Mouse (Mus musculus) liver, embryonic 12.5 days (tissue): ENCODE data around the gene Shank3. TPM values are rescaled to one million over a fixed set of nuclear protein-coding genes. Genes with fewer than 3 reads are reported as not detected.

ENCODE experiments used
- ATAC-seq: fragments of 200-750 bp; cut with Nextera tagmentation; 2 replicates; pipeline ENCODE4 v1.8.0; 2017; ENCODE audit warnings: moderate number of reproducible peaks, mild to moderate bottlenecking, moderate library complexity
- H3K27ac ChIP-seq: fragments of 300-500 bp; sonication (generic); 2 replicates; pipeline ENCODE4 v1.5.1; 2016; ENCODE audit warnings: mild to moderate bottlenecking
- H3K27me3 ChIP-seq: fragments of 300-500 bp; sonication (generic); replicated peaks from 2 replicates; pipeline ENCODE4 v1.6.1; 2016; ENCODE audit warnings: mild to moderate bottlenecking, moderate library complexity
- H3K36me3 ChIP-seq: fragments of 300-500 bp; sonication (generic); 2 replicates; pipeline ENCODE4 v1.6.1; 2016; ENCODE audit warnings: mild to moderate bottlenecking, moderate library complexity
- H3K4me1 ChIP-seq: fragments of 300-500 bp; sonication (generic); 2 replicates; pipeline ENCODE4 v1.6.1; 2016
- H3K4me2 ChIP-seq: fragments of 300-500 bp; sonication (generic); 2 replicates; pipeline ENCODE4 v1.6.1; 2016; ENCODE audit warnings: mild to moderate bottlenecking, moderate library complexity
- H3K4me3 ChIP-seq: fragments of 300-500 bp; sonication (generic); 2 replicates; pipeline ENCODE4 v1.5.1; 2016; ENCODE audit warnings: mild to moderate bottlenecking, moderate library complexity
- H3K9ac ChIP-seq: fragments of 300-500 bp; sonication (generic); 2 replicates; pipeline ENCODE4 v1.6.1; 2016; ENCODE audit warnings: mild to moderate bottlenecking, moderate library complexity
- H3K9me3 ChIP-seq: fragments of 300-500 bp; sonication (generic); replicated peaks from 2 replicates; pipeline ENCODE4 v1.6.1; 2016; ENCODE audit warnings: mild to moderate bottlenecking, moderate library complexity
- WGBS: fragments of 180-500 bp; shearing (Covaris S2); methylation state at CpG from one replicate; pipeline ENCODE4 v1.1.7; 2016; ENCODE audit not compliant: insufficient replicate concordance; 5-methylcytosine and 5-hydroxymethylcytosine counted together
- polyA plus RNA-seq: library from polyadenylated mRNA; unstranded; fragments of >200 nt; fragmentation: Nextera tagmentation; extraction: Ambion mirVana; gene quantifications from 2 replicates; pipeline ENCODE4 v1.2.1, GENCODE M21; 2016

Gene Shank3
- polyA plus RNA-seq, 1 experiment from 2014 or later: 0.81 TPM

DNA sequence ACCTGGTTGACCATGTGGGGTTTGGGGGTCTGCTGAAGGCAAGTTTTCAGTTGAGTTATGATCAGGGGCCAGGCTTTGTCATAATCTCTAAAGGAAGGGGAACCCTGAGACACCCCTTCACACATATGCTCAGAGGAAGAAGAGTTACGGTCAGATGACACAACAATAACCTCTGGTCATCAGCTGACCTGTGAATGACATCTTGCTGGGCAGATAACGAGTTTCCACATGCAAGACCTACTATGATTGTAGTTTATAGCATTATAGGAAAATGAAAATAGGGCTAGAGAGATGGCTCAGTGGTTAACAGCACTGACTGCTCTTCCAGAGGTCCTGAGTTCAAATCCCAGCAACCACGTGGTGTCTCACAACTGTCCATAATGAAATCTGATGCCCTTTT is 20.8 kb upstream of the Shank3 start:
- Histone ChIP-seq H3K4me2 (no peak overlapping the region), H3K27me3 (no peaks in the 10 kb centered on the region), H3K36me3 (0 out of 2 replicates have a peak, but pooled peaks cover under 1% of the 10 kb centered on the region)

DNA sequence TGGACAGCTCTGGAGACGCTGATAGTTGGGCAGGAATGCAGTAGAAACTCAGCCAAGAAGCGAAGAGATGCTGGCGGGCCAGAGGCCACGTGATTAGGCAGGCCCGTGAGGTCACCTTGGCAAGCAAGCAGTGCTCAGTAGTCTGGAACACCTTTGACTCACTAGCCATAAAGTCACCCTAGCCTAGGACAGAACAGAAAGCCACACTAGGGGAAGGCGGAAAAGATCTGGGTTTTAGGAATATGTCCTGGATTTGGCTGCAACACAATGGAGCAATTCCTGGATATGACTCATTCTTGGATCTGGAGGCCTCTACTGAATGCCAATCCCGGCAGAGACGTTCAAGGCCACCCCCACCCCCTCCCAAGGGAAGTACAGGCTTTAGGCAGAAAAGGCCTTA is 18.8 kb upstream of the Shank3 start:
- no peak for ATAC-seq
- no peaks in the 10 kb centered on the region for H3K36me3 ChIP-seq
- no peak overlapping the region for H3K4me2 ChIP-seq
- 66% methylated on average over 8 of the region's 8 CpGs for WGBS
- no peak overlapping the region for H3K27ac ChIP-seq
- H3K4me1 ChIP-seq: peaks cover 22% of the 10 kb centered on the region
- H3K27me3 ChIP-seq: no peaks in the 10 kb centered on the region
- no peak overlapping the region for H3K9ac ChIP-seq
- no peaks in the 10 kb centered on the region for H3K9me3 ChIP-seq
- no peak overlapping the region for H3K4me3 ChIP-seq

More for the DNA sequence above, 20.8 kb upstream of the Shank3 start:
- H3K4me3 ChIP-seq: no peak overlapping the region
- no peak overlapping the region for H3K27ac ChIP-seq
- peaks cover 31% of the 10 kb centered on the region for H3K4me1 ChIP-seq
- H3K9ac ChIP-seq: no peak overlapping the region
- no peaks in the 10 kb centered on the region for H3K9me3 ChIP-seq
- 71% methylated on average over 3 of the region's 3 CpGs for WGBS
- ATAC-seq: no peak

GRCm38 (mm10) chr15:89488182-89488581 is 11.2 kb upstream of the Shank3 start:
- Histone ChIP-seq H3K36me3 (no peaks in the 10 kb centered on the region), H3K9me3 (no peaks in the 10 kb centered on the region), H3K9ac (no peak overlapping the region), H3K4me3 (no peak overlapping the region), H3K27ac (no peak overlapping the region), H3K4me2 (no peak overlapping the region), H3K27me3 (peaks cover 4% of the 10 kb centered on the region; the same call in 1 of the 2 replicates), H3K4me1 (no peaks in the 10 kb centered on the region)
- WGBS: 39% methylated on average over 12 of the region's 12 CpGs
- no peak for ATAC-seq

- H3K27ac ChIP-seq: no peak overlapping the region
- no peaks in the 10 kb centered on the region for H3K36me3 ChIP-seq
- H3K4me3 ChIP-seq: no peak overlapping the region
- ATAC-seq: no peak
- no peaks in the 10 kb centered on the region for H3K4me1 ChIP-seq
- H3K27me3 ChIP-seq: peaks cover 4% of the 10 kb centered on the region; the same call in 1 of the 2 replicates
- H3K4me2 ChIP-seq: no peak overlapping the region
- no peaks in the 10 kb centered on the region for H3K9me3 ChIP-seq
- no peak overlapping the region for H3K9ac ChIP-seq
- 34% methylated on average over 14 of the region's 14 CpGs for WGBS
Observed at GRCm38 (mm10) chr15:89488611-89489117, 10.8 kb upstream of the Shank3 start.

GRCm38 (mm10) chr15:89494970-89495369 is 4.5 kb upstream of the Shank3 start:
- Histone ChIP-seq H3K27me3 (peaks cover 40% of the 10 kb centered on the region), H3K9ac (no peak overlapping the region), H3K4me1 (peaks cover 23% of the 10 kb centered on the region), H3K4me2 (no peak overlapping the region), H3K4me3 (no peak overlapping the region), H3K27ac (no peak overlapping the region), H3K9me3 (no peaks in the 10 kb centered on the region), H3K36me3 (no peaks in the 10 kb centered on the region)
- no peak for ATAC-seq
- 54% methylated on average over 4 of the region's 4 CpGs for WGBS

- Histone ChIP-seq H3K27me3 (peaks cover 48% of the 10 kb centered on the region), H3K9me3 (no peaks in the 10 kb centered on the region), H3K4me2 (no peak overlapping the region), H3K4me3 (no peak overlapping the region), H3K9ac (no peak overlapping the region), H3K4me1 (peaks cover 34% of the 10 kb centered on the region), H3K36me3 (no peaks in the 10 kb centered on the region), H3K27ac (no peak overlapping the region)
- ATAC-seq: no peak
- 59% methylated on average over 4 of the region's 4 CpGs for WGBS
Observed at GRCm38 (mm10) chr15:89496131-89496530, 3.3 kb upstream of the Shank3 start.

- H3K9me3 ChIP-seq: no peaks in the 10 kb centered on the region
- no peak overlapping the region for H3K4me3 ChIP-seq
- no peak overlapping the region for H3K4me2 ChIP-seq
- H3K27me3 ChIP-seq: peaks cover 53% of the 10 kb centered on the region
- 55% methylated on average over 2 of the region's 2 CpGs for WGBS
- H3K27ac ChIP-seq: no peak overlapping the region
- H3K4me1 ChIP-seq: peaks cover 38% of the 10 kb centered on the region
- ATAC-seq: no peak
- no peak overlapping the region for H3K9ac ChIP-seq
- no peaks in the 10 kb centered on the region for H3K36me3 ChIP-seq
Observed at GRCm38 (mm10) chr15:89496841-89497240, 2.6 kb upstream of the Shank3 start.

- Histone ChIP-seq H3K27ac (peak overlapping the region; percentile 5; the same call in 1 of the 2 replicates), H3K27me3 (peaks cover 53% of the 10 kb centered on the region), H3K4me3 (peak overlapping the region; percentile 68), H3K9me3 (no peaks in the 10 kb centered on the region), H3K4me2 (0 out of 2 replicates have a peak overlapping the region, but pooled peaks have one; percentile 94), H3K4me1 (peaks cover 38% of the 10 kb centered on the region), H3K36me3 (no peaks in the 10 kb centered on the region), H3K9ac (no peak overlapping the region)
- ATAC-seq: peak; percentile 40
- 8% methylated on average over 4 of the region's 4 CpGs for WGBS
Observed at GRCm38 (mm10) chr15:89497391-89498048, 1.9 kb upstream of the Shank3 start.

GRCm38 (mm10) chr15:89498049-89498960 is 1.1 kb upstream of the Shank3 start:
- Histone ChIP-seq H3K27me3 (peaks cover 53% of the 10 kb centered on the region), H3K36me3 (peaks cover 5% of the 10 kb centered on the region), H3K9me3 (no peaks in the 10 kb centered on the region), H3K4me2 (peak overlapping the region; percentile 94), H3K27ac (peak overlapping the region; percentile 5), H3K4me3 (peak overlapping the region; percentile 68), H3K9ac (peak overlapping the region; percentile 72), H3K4me1 (peaks cover 38% of the 10 kb centered on the region)
- 1% methylated on average over 41 of the region's 41 CpGs for WGBS
- ATAC-seq: 0 out of 2 replicates have a peak, but pooled peaks have one; percentile 0

GRCm38 (mm10) chr15:89499784-89500220 is 379 bp downstream of the Shank3 start:
- Histone ChIP-seq H3K9me3 (no peaks in the 10 kb centered on the region), H3K27me3 (peaks cover 53% of the 10 kb centered on the region), H3K36me3 (peaks cover 20% of the 10 kb centered on the region), H3K4me1 (peaks cover 43% of the 10 kb centered on the region), H3K9ac (peak overlapping the region; percentile 72), H3K4me2 (peak overlapping the region; percentile 94), H3K27ac (peak overlapping the region; percentile 40), H3K4me3 (peak overlapping the region; percentile 68)
- ATAC-seq: peak; percentile 51
- 1% methylated on average over 38 of the region's 60 CpGs for whole genome bisulfite sequencing

GRCm38 (mm10) chr15:89500221-89500791 is 883 bp downstream of the Shank3 start:
- peaks cover 53% of the 10 kb centered on the region for H3K27me3 ChIP-seq
- peak; percentile 56 for ATAC-seq
- H3K9me3 ChIP-seq: no peaks in the 10 kb centered on the region
- H3K4me2 ChIP-seq: peak overlapping the region; percentile 94
- H3K4me3 ChIP-seq: peak overlapping the region; percentile 68
- WGBS: 8% methylated on average over 35 of the region's 35 CpGs
- H3K27ac ChIP-seq: no peak overlapping the region
- peaks cover 25% of the 10 kb centered on the region for H3K36me3 ChIP-seq
- peaks cover 44% of the 10 kb centered on the region for H3K4me1 ChIP-seq
- H3K9ac ChIP-seq: peak overlapping the region; percentile 72
